Mouse (Mus musculus) thymus, postnatal 14 days (tissue): ENCODE data around the gene Tex10.
A peak's percentile ranks its signal among the peaks of the same experiment; 100 is the strongest.

Source experiments
- DNase-seq: peaks from one replicate; pipeline ENCODE4 v3.0.0; 2021

Tex10 gene

GRCm38 (mm10) chr4:48403066-48403640, 70.1 kb downstream of the Tex10 start:
- no peak for DNase-seq

GRCm38 (mm10) chr4:48396949-48397348, 76.3 kb downstream of the Tex10 start:
- DNase-seq, result no peak

GRCm38 (mm10) chr4:48382506-48382905, 90.8 kb downstream of the Tex10 start:
- DNase-seq, result no peak

GRCm38 (mm10) chr4:48380940-48381339, 92.3 kb downstream of the Tex10 start:
- DNase-seq, result peak; percentile 63
